Mouse (Mus musculus) cerebellum, adult 11 months (tissue): Measurements from ENCODE around the gene Mtch1.
"Not testable (repeated sequence)": the region's sequence is repeated elsewhere in the genome, so short reads cannot be mapped to it uniquely, and the experiment has no call there.

Experiments
- DNase-seq: peaks from one replicate; pipeline ENCODE4 v3.0.0; 2022

Mtch1 gene

DNA sequence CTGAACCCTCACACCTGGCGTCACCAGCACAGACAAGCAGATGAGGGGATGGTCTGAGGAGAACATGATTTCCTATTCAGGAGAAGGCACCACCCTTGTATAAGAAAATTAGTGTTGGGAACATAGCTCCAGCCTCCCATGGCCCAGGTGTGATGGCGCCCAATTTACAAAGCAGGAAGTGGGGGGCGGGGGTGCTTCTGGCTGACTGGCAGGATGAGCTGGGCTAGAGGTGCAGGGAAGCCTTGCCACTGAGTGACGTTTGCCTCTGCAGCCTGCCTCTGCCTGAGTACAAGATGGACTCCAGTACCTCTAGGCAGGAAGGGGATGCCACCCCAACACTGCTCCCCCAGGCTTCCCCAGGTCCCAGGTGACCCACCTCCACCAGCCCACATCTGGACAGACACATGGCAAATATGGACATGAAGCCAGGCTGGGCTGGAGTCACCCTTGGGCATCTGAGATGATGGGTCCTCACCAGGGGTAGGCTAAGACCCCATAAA lies 15.5 kb downstream of the Mtch1 start:
- no peak for DNase-seq

DNA sequence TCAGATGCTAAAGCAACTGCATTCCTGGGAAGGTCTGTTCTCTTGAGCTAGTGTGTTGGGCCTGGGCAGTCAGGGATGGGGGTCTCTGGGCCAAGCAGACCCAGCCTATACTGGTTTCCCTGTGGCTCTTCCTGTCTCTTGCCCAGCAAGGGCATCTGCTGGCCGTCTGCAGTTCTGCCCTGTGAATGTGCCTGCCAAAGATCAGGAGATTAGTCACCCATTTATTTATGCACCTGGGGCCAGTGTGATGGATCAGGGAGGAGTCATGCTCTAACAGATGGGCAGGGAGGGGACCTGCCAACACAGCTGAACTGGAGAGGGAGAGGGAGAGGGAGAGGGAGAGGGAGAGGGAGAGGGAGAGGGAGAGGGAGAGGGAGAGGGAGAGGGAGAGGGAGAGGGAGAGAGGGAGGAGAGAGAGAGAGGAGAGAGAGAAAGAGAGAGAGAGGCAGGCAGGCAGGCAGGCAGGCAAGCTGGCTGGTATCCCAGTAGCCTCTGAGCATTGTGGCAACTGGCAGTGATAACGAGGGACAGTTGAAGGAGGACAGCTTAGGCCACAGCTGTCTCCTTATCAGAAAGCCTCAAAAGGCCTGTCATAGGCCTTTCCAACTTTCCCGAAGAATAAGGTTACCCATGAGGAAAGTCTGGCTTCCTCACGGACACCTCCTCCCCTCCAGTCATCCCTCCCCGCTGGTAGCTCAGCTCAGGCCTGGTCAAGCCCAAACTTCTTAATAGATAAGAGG lies 16.9 kb downstream of the Mtch1 start:
- DNase-seq: peak; percentile 63

DNA sequence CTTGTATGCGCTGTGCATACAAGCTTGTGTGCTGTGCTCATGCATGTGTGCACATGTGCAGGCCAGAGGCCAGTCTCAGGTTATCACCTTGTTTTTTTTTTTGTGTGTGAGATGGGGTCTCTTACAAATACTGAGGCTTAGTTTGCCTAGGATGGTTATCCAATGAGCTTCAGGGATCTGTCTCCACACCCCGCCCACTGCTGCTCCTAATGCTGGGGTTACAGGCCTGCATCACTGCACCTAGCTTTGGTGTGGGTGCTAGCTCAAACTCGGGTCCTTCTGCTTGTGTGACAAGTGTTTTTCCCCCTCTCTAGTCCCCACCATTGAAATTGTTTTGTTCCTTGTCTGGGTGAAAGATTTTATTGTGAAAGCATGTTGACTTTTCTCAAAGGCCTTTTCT lies 17.5 kb downstream of the Mtch1 start:
- DNase-seq: no peak

DNA sequence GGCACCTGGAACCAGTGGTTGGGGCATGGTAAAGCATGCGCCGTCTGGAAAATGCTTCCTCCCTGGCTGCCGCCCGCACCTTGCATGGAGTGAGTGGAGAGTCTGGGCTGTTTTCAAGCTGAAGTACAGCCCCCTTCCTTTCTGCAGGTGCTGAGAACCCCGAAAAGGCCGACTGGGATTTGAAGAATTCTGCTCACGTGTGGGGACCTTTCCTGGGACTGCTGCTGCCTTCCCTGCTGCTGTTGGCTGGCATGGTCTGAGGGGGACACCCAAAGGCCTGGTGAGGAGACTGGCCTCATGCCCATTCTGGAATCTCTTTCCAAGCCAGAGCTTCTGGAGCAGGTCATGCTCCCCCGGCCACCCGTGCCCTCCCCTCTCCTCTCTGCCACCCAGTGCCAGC lies 20.0 kb downstream of the Mtch1 start:
- no peak for DNase-seq

DNA sequence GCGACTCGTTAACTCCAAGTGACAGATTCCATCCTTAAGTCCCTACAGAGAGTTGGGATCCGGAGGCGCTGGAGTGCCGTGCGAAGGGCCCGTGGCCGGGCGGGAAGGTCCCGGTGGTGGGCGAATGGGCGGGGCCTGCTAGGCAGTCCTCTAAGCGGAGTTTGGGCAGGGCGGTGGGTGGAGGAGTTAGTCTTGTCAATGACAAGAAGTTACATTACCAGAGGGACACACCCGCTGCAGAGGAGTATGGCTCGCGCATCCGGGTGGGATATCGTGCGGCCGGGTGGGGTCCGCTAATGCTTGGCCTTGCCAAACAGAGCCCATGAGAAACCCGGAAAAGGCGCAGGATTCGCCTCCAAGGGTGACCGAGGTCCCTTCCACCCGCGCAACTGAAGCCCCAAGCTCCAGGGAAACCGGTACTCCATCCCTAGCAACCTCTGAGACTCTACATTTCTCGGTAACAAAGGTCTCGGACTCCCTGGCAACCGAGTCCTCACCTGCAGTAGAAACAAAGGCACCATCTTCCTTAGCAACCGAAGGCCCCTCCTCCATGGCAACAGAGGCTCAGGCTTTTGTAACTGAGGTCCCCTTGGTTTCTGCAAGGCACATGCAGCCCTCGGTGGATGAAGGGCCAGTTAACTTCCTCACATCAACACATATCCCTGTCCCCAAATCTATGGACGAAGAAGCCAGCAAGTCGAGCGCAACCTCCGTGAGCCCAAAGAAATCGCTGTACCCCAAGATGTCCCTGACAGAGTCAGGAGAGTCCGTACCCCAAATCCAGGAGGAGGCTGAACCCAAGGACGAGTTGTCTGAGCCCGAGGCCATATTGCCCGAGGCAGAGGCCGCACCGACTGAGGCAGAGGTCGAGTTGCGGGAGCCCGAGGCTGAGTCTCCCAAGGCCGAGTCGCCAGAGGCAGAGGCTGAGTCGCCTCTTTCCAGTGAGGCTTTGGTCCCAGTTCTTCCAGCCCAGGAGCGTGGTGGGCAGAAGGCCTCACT lies 20.9 kb downstream of the Mtch1 start:
- DNase-seq: no peak

DNA sequence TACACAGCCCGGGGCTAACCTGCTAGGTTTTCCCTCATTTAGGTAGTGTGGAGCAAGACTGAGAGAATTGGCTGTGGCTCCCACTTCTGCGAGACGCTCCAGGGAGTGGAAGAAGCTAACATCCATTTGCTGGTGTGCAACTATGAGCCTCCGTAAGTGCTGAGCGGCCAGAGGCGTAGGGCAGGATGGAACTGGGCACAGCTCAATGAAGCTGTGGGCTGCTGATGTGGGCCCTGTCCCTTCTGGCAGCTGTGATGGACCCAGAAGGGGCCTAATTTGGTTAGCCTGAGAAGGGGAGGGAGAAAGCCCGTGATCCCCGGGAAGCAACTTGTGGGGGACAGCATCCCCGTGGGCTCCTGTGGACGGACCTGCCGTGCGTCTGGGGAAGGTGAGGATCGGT lies 21.9 kb downstream of the Mtch1 start:
- no peak for DNase-seq

DNA sequence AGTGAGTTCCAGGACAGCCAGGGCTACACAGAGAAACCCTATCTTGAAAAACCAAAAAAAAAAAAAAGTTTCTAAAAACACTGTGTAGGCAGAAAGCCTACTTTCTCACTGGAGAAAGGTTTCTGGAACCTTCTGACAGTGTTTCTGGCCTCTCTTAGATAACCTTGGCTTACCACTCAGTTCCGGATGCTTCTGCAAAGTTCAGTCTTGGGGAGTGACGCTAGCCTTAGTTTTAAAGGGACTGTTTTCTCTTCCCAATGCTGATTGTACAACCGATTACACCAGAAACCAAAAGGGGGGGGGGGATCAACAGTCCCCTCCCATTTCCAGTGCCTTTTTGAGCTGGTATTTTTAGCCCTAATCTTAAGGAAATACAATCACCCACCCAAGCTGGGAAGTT lies 24.1 kb downstream of the Mtch1 start:
- DNase-seq: no peak

DNA sequence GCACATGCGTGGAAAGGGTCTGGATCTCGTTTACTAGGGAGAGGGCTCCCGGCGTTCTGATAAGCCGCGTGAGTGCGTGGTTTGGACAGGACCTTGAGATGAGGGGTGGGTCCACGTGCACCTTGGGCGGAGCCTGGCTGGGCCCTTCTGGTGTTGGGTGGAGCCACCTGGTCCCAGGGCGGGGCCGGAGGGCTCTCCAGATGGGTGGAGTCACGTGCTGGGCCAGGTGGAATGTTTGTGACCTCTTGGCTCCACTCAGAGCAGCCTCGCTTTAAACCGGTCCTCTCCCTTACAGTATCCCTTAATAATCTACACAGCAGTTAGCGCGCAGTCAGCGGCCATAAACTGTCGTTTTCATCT lies 25.2 kb downstream of the Mtch1 start:
- DNase-seq: no peak

DNA sequence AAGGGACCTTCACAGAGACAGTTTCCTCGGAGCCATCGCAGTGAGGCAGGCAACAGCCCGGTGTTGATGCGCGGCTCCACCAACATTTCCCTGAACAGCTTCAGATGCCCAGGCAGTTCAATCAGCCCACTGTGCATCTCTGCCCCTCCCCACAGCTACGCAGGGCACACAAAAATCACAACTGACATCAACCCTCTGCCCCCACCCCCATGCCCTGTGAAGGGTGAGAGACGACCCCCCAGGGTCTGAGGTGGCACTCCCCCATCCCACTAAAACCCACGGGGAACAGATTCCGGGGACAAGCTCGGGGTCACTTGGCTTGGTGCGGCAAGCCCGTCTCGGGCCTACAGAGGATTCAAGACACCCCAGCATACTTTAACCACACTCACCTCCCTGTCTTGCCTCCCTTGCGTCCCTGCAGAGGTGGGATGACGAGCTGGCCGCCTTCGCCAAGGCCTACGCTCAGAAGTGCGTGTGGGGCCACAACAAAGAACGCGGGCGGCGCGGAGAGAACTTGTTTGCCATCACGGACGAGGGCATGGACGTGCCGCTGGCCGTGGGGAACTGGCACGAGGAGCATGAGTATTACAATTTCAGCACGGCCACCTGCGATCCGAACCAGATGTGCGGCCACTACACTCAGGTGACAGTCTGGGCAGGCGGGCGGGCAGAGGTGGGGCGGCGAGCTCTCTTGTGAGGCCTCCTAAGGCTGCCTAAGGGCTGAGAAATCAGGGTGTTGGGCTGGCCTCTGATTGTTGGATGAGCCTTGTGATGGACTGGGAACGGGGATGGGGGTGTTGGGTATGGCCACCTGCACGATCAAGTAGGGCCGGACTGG lies 25.8 kb downstream of the Mtch1 start:
- DNase-seq: no peak

DNA sequence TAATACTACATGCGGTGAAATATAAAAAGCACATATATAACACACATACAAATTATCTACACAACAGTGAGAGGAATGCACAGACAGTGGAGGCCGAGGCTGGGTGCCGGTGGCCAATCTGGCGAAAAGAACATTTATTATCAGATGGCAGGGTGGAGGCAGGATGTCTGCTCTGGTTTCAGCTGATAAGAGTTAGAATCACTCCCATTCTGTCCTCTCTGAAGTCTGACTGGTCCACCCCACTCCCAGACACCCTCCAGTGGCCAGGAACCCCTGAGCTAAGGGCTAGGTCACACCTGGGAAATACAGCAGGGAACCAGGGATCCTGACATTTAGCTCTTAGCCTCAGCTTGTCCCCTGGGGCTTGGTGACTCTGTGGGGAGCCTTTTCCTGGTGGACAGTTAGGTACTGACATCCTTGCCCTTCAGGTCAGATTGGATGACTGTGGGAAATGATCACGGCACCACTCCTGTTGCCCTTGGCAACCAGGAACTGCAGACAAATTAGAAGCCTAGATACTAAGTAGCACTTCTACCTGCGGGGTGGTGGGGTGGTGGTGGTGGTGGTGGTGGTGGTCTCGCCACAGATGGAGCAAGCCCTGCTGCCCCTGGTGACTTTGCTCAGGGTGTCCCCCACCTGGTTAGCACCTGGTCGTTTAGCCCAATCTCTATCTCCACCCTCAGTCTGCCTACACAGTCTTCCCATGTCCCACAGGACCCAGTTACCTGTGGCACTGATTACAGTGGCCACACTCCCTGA lies 27.7 kb downstream of the Mtch1 start:
- DNase-seq: no peak

DNA sequence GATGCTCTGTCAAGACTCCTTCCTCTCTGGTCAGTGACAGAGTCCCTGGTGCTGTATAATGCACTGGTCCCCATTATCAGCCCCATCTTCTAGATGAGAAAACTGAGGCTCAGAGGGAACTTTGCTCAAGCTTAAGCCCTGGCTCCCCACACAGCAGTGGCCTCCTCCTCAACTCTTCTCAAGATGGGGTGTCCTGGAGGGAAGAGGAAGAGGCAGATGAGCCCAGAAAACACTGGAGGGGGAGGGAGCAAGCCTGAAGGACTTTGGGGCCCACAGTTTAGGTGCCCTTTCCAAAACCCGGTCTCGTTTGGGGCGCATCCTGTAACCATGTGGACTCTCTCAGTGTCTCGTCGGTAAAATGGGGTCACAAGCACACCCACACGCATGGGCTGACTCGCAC lies 28.3 kb downstream of the Mtch1 start:
- DNase-seq: no peak

DNA sequence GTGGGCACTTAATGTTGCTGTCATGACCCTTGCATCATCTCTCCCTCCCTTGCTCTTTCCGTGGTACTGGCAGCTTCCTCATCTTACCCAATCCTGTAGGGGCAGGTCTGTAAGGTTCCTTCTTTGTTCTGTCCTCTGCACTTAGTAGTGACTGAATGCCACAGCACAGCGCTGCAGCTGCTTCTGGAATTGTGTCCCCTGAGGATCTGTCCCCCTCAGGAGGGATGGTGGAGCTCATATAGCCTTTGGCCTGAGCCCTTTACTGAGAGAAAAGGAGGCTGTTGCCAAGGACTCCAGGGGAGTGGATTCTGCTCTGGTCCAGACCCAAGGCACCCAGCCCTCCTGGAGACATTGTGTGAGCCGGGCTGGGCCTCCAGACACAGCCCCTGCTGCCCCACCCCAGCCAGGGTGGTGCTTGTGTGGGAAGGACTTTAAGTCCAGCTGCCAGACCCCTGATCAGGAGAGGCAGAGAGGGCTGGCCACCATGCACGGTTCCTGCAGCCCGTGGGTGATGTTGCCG lies 28.9 kb downstream of the Mtch1 start:
- no peak for DNase-seq

DNA sequence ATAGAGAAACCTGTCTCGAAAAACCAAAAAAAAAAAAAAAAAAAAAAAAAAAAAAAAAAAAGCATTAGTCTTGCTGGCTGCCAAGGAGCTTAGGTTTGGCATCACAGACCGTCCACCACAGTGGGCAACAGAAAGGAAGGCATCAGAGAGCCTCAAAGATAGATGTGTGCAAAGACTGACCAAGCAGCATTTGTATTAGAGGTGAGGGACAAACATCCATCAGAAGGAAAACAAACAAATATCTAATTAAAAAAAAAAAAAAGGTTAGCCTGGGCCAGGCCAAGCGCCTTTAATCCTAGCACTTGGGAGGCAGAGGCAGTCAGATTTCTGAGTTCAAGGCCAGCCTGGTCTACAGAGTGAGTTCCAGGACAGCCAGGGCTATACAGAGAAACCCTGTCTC lies 30.4 kb downstream of the Mtch1 start, which contains the start of gene Pi16:
Pi16 (plus strand) TSS at position 301 of the 400 bp plus-strand sequence.
- not testable (repeated sequence) for DNase-seq

DNA sequence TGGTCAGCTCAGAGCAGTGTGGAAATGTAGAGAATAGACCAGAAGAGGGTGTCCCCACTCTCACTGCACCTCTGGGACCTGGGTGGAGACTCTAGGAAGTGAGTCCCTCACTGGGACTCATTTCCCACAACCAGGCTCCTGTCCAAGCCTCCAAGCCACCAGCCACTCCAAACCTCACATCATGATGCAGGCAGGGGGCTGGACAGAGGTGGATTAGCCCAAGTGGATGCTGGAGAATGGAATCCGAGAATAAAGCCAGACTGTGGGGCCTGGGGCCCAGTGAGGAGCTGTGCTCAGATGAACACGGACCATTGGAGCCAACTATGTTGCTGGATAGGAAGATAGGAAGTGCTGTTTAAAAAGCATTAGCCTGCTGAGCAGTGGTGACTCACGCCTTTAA lies 30.8 kb downstream of the Mtch1 start:
- no peak for DNase-seq

DNA sequence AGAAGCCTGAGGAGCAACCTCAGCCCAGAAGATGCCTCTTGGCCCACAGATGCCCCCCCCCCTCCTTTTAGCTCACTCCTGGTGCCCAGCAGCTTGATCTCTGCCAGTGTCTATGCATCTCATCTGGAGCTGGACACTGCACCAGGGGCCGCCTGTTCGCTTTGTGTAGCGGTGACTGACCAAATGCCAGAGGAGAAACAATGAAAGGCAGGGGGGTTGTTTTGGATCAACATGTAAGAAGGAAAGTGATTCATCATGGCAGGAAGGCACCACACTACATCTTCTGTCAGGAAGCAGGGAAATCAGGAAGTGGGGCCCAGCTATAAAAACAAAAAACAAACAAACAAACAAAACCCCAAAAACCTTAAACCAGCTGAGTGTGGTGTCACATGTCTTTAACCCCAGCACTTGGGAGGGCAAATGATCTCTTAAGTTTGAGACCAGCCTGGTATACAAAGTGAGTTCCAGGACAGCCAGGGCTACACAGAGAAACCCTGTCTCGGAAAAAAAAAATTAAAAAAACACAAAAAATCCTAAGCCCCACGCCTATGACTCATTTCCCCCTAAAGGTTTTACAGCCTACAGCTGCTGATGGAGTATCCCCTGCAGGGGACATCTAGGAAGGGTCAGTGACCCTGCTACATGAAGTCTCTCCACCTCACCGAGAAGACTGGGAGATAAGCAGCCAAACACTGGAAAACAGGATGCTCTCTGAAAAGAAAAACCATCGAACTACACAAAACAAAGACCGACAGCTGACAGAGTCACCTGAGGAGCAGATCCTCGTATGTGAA lies 31.9 kb downstream of the Mtch1 start:
- DNase-seq: no peak

DNA sequence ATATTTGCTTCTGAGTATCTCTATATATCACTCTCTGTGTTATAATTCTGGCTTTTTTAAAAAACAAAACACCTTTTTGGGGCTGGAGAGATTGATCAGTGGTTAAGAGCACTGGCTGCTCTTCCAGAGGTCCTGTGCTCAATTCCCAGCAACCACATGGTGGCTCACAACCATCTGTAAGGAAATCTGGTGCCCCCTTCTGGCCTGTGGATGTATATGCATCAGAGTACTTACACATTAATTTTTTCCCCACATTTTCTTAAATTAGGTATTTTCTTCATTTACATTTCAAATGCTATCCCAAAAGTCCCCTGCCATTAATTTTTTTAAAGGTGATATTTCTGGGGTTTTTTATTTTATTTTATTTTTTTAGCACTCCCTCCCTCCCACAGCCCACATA lies 34.4 kb downstream of the Mtch1 start:
- no peak for DNase-seq

DNA sequence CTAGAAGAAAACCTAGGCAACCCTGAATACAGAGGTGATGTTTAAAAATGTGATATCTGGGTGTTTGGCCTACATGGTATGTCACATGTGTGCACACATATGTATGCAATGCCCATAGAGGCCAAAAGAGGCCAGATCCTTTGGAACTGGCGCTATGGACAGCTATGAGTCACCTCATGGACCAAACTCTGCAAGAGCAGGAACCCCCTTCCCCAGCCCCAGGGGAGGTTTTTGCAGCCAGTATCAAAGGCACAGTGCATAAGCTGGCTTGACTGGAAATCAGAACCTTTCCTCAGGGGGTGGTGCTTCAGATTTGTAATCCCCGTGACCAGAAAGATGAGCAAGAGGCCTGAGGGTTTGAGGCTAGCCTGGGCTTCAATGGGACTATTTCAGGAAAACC lies 35.7 kb downstream of the Mtch1 start:
- no peak for DNase-seq

DNA sequence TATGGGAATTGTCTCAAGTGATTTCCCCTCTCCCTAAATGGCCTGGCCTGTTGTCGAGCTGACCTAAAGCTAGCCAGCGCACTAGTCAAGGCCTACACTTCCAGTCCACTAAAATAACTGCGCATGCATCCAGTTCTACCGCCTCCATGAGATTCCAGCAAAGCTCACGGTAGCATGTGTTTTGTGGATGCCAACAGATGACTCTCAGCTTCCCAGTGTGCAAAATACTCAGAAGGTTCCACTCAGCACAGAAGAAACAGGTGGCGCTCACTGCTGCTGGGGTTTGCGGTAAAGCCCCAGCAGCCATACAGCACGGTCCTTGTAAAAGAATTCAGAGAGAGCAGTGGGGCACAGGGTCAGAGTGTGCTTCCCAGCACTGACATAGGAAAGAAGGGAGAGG lies 36.1 kb downstream of the Mtch1 start:
- DNase-seq: no peak

DNA sequence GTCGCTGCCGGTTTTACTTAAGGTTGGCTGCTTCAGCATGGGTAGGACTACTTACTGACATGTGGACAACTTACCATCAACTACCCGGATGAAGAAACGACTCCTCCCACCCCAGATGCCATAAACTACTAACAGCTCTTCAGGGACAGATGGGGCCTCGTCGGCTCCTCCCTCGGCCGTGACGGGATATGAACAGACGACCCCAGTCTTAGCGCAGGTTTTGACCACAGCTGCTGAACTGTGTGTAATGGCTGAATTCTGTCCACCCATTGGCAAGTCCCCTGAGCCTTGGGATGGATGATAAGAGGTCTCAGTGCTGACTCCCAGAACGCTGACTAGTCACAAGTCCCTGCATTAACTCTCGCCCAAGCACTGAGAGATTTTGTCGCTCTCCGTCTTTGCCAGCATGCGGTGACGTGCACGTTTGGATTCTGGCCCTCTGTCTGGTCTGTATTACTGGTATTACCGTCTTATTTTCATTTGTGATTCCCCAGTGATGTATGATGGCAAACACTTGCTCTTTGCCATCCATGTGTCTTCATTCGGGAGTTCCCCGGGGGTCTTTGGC lies 37.6 kb downstream of the Mtch1 start:
- DNase-seq: no peak

DNA sequence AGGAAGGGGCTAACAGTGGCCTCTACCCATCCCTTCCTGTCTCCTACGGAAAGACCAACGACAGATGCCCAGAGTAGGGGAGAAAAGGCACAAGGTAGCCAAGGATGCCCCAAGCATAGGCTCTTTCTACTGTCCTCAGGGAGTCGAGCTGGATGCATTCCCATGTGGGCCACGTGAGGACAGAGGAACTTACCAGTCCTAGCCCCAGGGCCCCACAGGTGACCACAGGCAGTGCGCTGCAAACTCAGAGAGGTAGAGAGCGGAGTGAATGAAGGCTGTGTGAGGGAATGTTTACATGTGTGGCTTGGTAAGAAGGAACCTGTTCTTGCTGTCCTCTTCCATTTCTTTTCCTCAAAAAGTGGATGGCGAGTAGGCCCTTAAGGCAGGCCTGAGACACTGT lies 41.9 kb downstream of the Mtch1 start:
- DNase-seq: no peak
